Mouse (Mus musculus): ENCODE data around the gene Dhx15. TPM values are rescaled to one million over a fixed set of nuclear protein-coding genes. Genes with fewer than 3 reads are reported as not detected.

The Dhx15 gene
- polyA plus RNA-seq, 1 experiment from 2014 or later, result 199 TPM

DNA sequence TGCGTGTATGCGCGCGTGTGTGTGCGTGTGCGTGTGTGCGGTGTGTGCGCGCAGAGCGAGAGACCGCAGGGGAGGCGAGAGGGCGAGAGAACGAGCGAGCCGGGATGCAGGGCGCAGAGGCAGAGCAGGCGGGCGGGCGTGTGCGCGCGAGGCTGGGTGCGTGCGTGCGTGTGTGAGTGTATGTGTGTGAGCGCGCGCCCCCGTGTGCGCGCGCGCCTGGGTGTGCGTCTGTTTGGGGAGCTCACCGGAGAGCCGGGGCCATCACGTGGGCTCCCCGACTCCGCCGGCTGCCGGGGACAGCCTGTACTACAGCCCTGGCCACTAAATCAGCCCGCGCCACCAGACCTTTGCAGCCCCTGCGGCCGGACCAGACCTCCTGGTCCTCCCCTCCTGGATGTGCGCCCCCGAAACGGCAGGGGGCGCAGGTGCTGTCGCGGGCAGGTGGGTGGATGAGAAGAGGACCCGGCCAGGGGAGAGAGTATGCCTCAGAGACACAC is 74.4 kb downstream of the Dhx15 start:
- Histone ChIP-seq H3K9me3 (no peaks in the 10 kb centered on the region), H3K9ac (replicated peaks) (peak overlapping the region; percentile 64), H3K4me2 (replicated peaks) (peak overlapping the region; percentile 97), H3K4me1 (peaks cover 36% of the 10 kb centered on the region), H3K27ac (replicated peaks) (peak overlapping the region; percentile 56), H3K36me3 (no peaks in the 10 kb centered on the region), H3K27me3 (peaks cover 59% of the 10 kb centered on the region), H3K4me3 (peak overlapping the region; percentile 75)
- WGBS, result 0% methylated on average over 29 of the region's 53 CpGs
- peak; percentile 92 for ATAC-seq (ENCODE audit: low FRiP score, low read depth)

DNA sequence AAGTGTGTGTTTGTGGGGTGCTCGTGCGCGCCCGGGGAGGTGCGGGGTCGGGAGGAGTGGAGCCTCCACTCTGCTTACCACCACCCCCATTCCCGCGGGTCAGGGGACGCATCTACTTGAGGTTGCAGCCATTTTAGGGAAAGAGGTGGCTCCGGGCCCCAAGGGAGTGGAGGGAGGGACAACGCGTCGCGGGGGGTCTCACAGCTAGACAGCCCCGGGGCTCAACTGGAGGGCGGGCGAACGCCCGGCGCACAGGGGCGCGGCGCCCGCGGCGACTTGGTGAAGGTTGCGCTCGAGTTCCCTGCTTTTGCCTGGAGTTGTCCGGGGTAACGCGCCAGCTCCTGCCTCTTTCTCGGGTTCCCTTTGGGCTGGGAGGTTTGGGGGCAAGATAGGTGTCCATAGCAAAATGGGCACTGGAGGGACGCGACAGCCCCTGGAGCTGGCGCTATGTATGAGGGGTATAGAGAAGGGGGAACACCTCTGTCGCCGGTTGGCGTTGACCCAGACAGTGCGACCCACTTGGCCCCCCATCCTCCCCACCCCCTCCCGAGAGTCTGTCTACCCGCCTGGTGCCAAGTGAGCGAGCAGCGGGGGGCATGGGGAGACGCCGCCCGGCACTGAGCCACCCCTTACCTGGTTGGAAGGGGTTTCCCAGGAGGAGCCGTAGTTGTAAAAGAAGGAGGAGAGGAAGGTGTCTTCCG is 75.4 kb downstream of the Dhx15 start:
- H3K9me3 ChIP-seq, result no peaks in the 10 kb centered on the region
- peak; percentile 11; the same call in 1 of the 2 replicates for ATAC-seq (ENCODE audit: low FRiP score, low read depth)
- peak overlapping the region; percentile 75 for H3K4me3 ChIP-seq
- H3K4me1 ChIP-seq, result peaks cover 36% of the 10 kb centered on the region
- peak overlapping the region; percentile 56; the same call in 1 of the 2 replicates for H3K27ac ChIP-seq (replicated peaks)
- no peaks in the 10 kb centered on the region for H3K36me3 ChIP-seq
- H3K4me2 ChIP-seq (replicated peaks), result peak overlapping the region; percentile 97
- under 1% methylated on average over 47 of the region's 48 CpGs for WGBS
- peak overlapping the region; percentile 64 for H3K9ac ChIP-seq (replicated peaks)
- peaks cover 68% of the 10 kb centered on the region for H3K27me3 ChIP-seq

DNA sequence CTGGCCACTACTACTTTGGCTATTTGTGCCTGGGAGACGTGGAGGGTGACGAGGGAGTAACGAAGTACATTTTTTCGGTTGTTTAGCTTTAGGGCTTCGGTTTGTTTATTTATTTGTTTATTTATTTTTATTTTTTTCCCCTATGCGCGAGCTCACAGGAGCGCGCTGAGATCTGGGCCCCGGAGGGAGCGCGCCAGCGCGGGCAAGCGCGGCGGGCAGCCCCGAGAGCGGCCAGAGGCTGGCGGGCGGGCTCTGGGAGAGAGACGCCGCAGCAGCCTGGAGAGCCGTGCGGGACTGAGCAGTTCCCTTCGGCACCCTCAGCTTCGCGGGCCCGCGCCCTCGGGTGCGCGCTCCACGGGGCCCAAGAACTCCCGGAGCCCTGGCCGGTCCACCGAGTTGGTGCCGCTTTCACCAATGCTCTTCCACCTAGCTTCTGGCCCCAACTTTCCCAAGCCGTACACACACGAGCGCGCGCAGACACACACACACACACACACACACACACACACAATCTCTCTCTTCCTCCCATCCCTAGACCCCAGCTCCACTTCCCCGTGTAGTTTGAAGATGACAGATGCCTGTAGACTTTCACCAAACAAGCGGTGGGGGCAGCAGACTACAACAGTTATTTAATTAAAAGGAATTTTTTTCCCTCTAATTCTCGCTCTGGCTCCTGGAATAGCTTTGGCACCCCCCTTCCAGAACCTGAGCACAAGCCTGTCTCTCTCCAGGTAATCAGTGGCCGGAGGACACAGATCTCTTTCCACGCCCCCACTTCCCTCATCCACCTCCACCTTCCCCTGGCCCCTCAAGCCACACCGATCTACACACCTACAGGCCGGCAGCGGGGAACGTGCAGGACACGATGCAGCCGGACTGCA is 76.2 kb downstream of the Dhx15 start:
- WGBS, result 1% methylated on average over 52 of the region's 54 CpGs
- peak overlapping the region; percentile 64 for H3K9ac ChIP-seq (replicated peaks)
- H3K36me3 ChIP-seq, result no peaks in the 10 kb centered on the region
- H3K27me3 ChIP-seq, result peaks cover 75% of the 10 kb centered on the region
- peak overlapping the region; percentile 97 for H3K4me2 ChIP-seq (replicated peaks)
- H3K4me1 ChIP-seq, result peaks cover 36% of the 10 kb centered on the region
- H3K27ac ChIP-seq (replicated peaks), result no peak overlapping the region
- H3K4me3 ChIP-seq, result peak overlapping the region; percentile 75
- H3K9me3 ChIP-seq, result no peaks in the 10 kb centered on the region
- peak; percentile 14 for ATAC-seq (ENCODE audit: low FRiP score, low read depth)

DNA sequence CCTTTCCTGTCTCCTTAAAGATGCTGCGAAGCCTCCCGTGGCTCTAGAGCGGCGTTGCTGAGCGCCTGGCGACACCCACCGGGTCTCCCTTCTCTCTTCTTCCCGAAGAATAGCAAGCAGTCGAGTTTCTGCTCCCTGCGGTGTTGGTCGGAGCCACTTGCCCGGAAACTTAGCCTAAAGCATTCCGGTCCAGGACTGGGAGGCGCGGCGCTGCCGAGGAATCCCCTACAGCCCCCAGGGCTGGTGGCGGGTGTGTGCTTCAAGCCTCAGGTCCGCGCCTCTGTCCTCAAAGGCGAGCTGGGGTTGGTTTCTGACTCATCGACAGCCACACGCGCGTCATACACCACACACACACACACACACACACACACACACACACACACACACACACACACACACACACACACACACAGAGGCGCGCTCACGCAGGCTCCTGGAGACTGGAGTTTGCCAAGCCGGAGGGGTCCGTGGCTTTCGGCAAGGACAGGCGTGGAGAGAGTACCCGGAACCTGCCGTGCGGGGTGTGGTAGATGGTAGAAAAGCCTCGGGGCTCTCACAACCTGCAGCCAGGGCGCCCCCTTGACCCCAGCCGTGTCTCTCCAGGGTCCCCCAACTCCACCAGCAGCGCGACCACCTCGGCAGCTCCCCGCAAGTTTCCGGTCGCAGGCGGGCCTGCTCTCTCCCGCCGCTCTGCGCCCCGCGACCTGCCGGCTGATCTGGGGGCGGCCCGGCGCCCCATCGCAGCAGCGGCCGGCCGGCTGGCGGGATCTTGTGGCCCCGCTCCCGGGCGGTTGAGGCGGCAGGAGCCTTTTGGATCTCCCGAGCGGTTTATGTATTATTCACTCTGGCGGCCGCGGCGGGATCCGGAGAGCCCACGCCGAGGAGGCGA is 77.1 kb downstream of the Dhx15 start:
- Histone ChIP-seq H3K27me3 (peaks cover 77% of the 10 kb centered on the region), H3K27ac (replicated peaks) (no peak overlapping the region), H3K4me2 (replicated peaks) (peak overlapping the region; percentile 97), H3K4me3 (peak overlapping the region; percentile 75), H3K9ac (replicated peaks) (peak overlapping the region; percentile 53), H3K9me3 (no peaks in the 10 kb centered on the region), H3K4me1 (peaks cover 36% of the 10 kb centered on the region), H3K36me3 (no peaks in the 10 kb centered on the region)
- WGBS, result under 1% methylated on average over 68 of the region's 73 CpGs
- no peak for ATAC-seq (ENCODE audit: low FRiP score, low read depth)

DNA sequence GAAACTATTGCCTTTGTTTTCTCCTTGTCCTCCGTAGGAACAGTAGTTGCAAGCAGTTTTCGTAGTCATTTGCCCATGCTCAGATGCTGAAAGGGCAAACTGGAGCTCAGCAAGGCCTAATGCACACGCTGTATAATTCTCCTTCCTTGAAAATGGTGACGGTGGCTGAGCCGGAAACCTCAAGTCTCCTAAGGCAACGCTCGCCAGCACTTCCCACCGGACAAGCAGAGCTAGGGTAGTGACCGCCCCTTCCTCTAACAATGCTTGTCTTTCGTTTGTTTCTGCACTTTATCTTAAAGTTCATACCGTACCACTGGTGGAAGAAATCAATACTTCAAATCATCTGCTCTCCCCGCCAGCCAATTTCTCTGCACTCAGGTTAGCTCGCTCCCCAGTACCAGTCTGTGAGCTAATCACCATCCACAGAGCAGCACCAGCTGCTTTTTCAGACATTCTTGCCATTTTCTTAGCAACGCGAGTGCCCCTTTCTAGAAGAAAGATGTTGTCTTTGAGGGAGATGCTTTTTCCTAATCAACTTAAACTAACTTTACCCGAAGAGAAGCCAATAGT is 78.0 kb downstream of the Dhx15 start:
- Histone ChIP-seq H3K36me3 (no peaks in the 10 kb centered on the region), H3K9me3 (no peaks in the 10 kb centered on the region), H3K4me1 (peaks cover 36% of the 10 kb centered on the region), H3K27ac (replicated peaks) (no peak overlapping the region), H3K4me3 (peak overlapping the region; percentile 75), H3K27me3 (peaks cover 70% of the 10 kb centered on the region), H3K9ac (replicated peaks) (no peak overlapping the region), H3K4me2 (replicated peaks) (peak overlapping the region; percentile 97)
- WGBS, result 4% methylated on average over 16 of the region's 16 CpGs
- ATAC-seq (ENCODE audit: low FRiP score, low read depth), result no peak

DNA sequence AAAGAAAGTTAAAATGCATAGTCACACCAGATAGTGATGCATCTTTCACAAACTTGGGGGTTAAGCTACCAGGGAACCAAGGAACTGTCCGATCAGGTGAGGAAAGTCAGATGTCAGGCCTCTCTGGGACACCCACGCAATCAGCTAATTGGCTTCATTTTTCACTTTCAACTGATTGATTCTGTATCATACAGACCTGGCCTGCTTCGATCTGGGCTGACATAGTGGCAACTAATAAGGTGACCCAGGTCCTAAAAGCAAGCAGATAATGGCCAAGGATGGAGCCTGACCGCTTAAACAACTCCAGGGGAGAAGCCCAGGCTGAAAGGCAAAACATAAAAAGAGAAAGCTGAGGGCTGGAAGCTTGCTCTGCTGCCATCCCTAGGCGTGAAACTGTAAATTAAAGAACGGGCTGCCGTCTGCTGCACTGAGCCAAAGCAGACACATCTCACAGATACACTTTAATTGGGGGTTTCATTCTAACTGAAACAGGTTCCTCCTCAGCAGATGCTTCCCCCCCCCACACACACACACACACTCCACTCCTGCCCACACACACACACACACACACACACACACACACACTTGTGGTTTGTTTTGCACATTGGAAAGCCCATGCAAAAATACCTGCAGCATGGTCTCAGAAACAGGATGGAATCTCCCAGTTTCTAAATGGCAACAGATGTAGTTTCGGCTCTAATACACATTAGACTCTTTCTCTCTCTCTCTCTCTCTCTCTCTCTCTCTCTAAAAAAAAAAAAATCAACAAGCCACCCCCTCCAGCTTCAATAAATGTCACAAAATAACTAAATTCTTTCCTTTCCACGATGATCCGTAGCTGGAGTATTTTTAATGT is 79.3 kb downstream of the Dhx15 start:
- no peak overlapping the region for H3K4me2 ChIP-seq (replicated peaks)
- H3K27me3 ChIP-seq, result peaks cover 66% of the 10 kb centered on the region
- no peak overlapping the region for H3K9ac ChIP-seq (replicated peaks)
- peaks cover 30% of the 10 kb centered on the region for H3K4me1 ChIP-seq
- H3K36me3 ChIP-seq, result no peaks in the 10 kb centered on the region
- 56% methylated on average over 10 of the region's 10 CpGs for WGBS
- no peak for ATAC-seq (ENCODE audit: low FRiP score, low read depth)
- H3K4me3 ChIP-seq, result no peak overlapping the region
- no peaks in the 10 kb centered on the region for H3K9me3 ChIP-seq
- H3K27ac ChIP-seq (replicated peaks), result no peak overlapping the region

Small RNA genes lying within 50 kb of the gene (microRNA-seq; reads per million reads assigned to microRNA genes)
- gene Mir6417, result not detected

Other genes with a start within 250 kb of the Dhx15 start
- gene Sod3, start 173.3 kb upstream of the Dhx15 start, polyA plus RNA-seq (2016; fragmentation: Nextera tagmentation; extraction: Ambion mirVana), result 0.36 and 0.52 TPM in 2 replicates